Mouse (Mus musculus) stomach, embryonic 16.5 days (tissue): ENCODE measurements around the gene Mob1b. TPM values are rescaled to one million over a fixed set of nuclear protein-coding genes. Genes with fewer than 3 reads are reported as not detected.

Experiments used
- ATAC-seq: fragments of 200-750 bp; cut with Nextera tagmentation; 2 replicates; pipeline ENCODE4 v1.8.0; 2017; ENCODE audit warnings: moderate number of reproducible peaks, moderate TSS enrichment; ENCODE audit not compliant: insufficient read depth, low FRiP score
- H3K27ac ChIP-seq: fragments of 300-500 bp; sonication (generic); 2 replicates; pipeline ENCODE4 v1.5.1; 2014; ENCODE audit warnings: low read length
- H3K27me3 ChIP-seq: fragments of 300-500 bp; sonication (generic); 2 replicates; pipeline ENCODE4 v1.6.1; 2014; ENCODE audit warnings: low read length, control low read depth, mixed read lengths; ENCODE audit not compliant: control insufficient read depth, insufficient read depth
- H3K36me3 ChIP-seq: fragments of 300-500 bp; sonication (generic); 2 replicates; pipeline ENCODE4 v1.6.1; 2014; ENCODE audit warnings: low read length; ENCODE audit not compliant: control insufficient read depth, insufficient read depth
- H3K4me1 ChIP-seq: fragments of 300-500 bp; sonication (generic); 2 replicates; pipeline ENCODE4 v1.6.1; 2014; ENCODE audit warnings: low read length, control low read depth, mixed read lengths; ENCODE audit not compliant: control insufficient read depth, insufficient read depth
- H3K4me2 ChIP-seq: fragments of 300-500 bp; sonication (generic); 2 replicates; pipeline ENCODE4 v1.6.1; 2014; ENCODE audit warnings: low read depth, low read length, mixed read lengths
- H3K4me3 ChIP-seq: fragments of 300-500 bp; sonication (generic); replicated peaks from 2 replicates; pipeline ENCODE4 v1.5.1; 2014; ENCODE audit warnings: mild to moderate bottlenecking, low read length
- H3K9ac ChIP-seq: fragments of 300-500 bp; sonication (generic); 2 replicates; pipeline ENCODE4 v1.6.1; 2014; ENCODE audit warnings: low read length
- H3K9me3 ChIP-seq: fragments of 300-500 bp; sonication (generic); replicated peaks from 2 replicates; pipeline ENCODE4 v1.6.1; 2016; ENCODE audit warnings: low read length, control low read depth; ENCODE audit not compliant: control insufficient read depth
- WGBS: fragments of 180-500 bp; shearing (Covaris S2); extraction: QIAGEN DNeasy Blood & Tissue Kit; methylation state at CpG from one replicate; pipeline ENCODE4 v1.1.7; 2014; 5-methylcytosine and 5-hydroxymethylcytosine counted together
- polyA plus RNA-seq: library from polyadenylated mRNA; unstranded; fragments of >200 nt; fragmentation: Nextera tagmentation; extraction: Ambion mirVana; gene quantifications from 2 replicates; pipeline ENCODE4 v1.2.1, GENCODE M21; 2015

Mob1b gene
- polyA plus RNA-seq, 1 experiment from 2014 or later, result 15.2 TPM

GRCm38 (mm10) chr5:88790675-88791074 is 70.0 kb downstream of the Mob1b start:
- H3K27me3 ChIP-seq, result no peaks in the 10 kb centered on the region
- no peak overlapping the region; the same call in 1 of the 2 replicates for H3K4me2 ChIP-seq
- no peaks in the 10 kb centered on the region for H3K36me3 ChIP-seq
- no peak overlapping the region for H3K9ac ChIP-seq
- H3K27ac ChIP-seq, result no peak overlapping the region
- no peaks in the 10 kb centered on the region for H3K9me3 ChIP-seq
- H3K4me1 ChIP-seq, result no peaks in the 10 kb centered on the region
- no peak for ATAC-seq
- WGBS, result 36% methylated on average over 9 of the region's 9 CpGs
- H3K4me3 ChIP-seq, result no peak overlapping the region

GRCm38 (mm10) chr5:88791256-88792245 is 70.9 kb downstream of the Mob1b start:
- Histone ChIP-seq H3K27ac (no peak overlapping the region), H3K4me3 (no peak overlapping the region), H3K27me3 (no peaks in the 10 kb centered on the region), H3K4me1 (no peaks in the 10 kb centered on the region), H3K4me2 (no peak overlapping the region), H3K9ac (no peak overlapping the region), H3K9me3 (no peaks in the 10 kb centered on the region), H3K36me3 (no peaks in the 10 kb centered on the region)
- ATAC-seq, result 0 out of 2 replicates have a peak, but pooled peaks have one; percentile 25
- WGBS, result 39% methylated on average over 10 of the region's 10 CpGs

- H3K27me3 ChIP-seq, result no peaks in the 10 kb centered on the region
- H3K4me3 ChIP-seq, result no peak overlapping the region
- H3K9ac ChIP-seq, result no peak overlapping the region
- H3K4me2 ChIP-seq, result no peak overlapping the region
- no peak overlapping the region for H3K27ac ChIP-seq
- no peak for ATAC-seq
- no peaks in the 10 kb centered on the region for H3K9me3 ChIP-seq
- H3K4me1 ChIP-seq, result no peaks in the 10 kb centered on the region
- H3K36me3 ChIP-seq, result no peaks in the 10 kb centered on the region
- WGBS, result 88% methylated on average over 3 of the region's 3 CpGs
These were observed 73.0 kb downstream of the Mob1b start for GRCm38 (mm10) chr5:88793676-88794075.

- ATAC-seq, result no peak
- H3K4me3 ChIP-seq, result no peak overlapping the region
- no peak overlapping the region for H3K4me2 ChIP-seq
These were observed 75.4 kb downstream of the Mob1b start for GRCm38 (mm10) chr5:88795910-88796584.

GRCm38 (mm10) chr5:88796588-88796987 is 75.9 kb downstream of the Mob1b start:
- Histone ChIP-seq H3K4me3 (no peak overlapping the region), H3K27ac (no peak overlapping the region), H3K4me2 (no peak overlapping the region), H3K4me1 (no peaks in the 10 kb centered on the region), H3K36me3 (no peaks in the 10 kb centered on the region), H3K27me3 (no peaks in the 10 kb centered on the region), H3K9me3 (no peaks in the 10 kb centered on the region), H3K9ac (no peak overlapping the region)
- no peak for ATAC-seq
- 34% methylated on average over 11 of the region's 11 CpGs for WGBS

More at GRCm38 (mm10) chr5:88795910-88796584, 75.4 kb downstream of the Mob1b start:
- Histone ChIP-seq H3K4me1 (no peaks in the 10 kb centered on the region), H3K9me3 (no peaks in the 10 kb centered on the region), H3K27me3 (no peaks in the 10 kb centered on the region), H3K9ac (no peak overlapping the region), H3K36me3 (no peaks in the 10 kb centered on the region), H3K27ac (no peak overlapping the region)
- WGBS, result 38% methylated on average over 9 of the region's 9 CpGs

GRCm38 (mm10) chr5:88797121-88797520 is 76.5 kb downstream of the Mob1b start:
- WGBS, result 62% methylated on average over 6 of the region's 6 CpGs
- H3K4me2 ChIP-seq, result no peak overlapping the region
- no peak overlapping the region for H3K27ac ChIP-seq
- H3K27me3 ChIP-seq, result no peaks in the 10 kb centered on the region
- no peaks in the 10 kb centered on the region for H3K36me3 ChIP-seq
- no peak for ATAC-seq
- no peaks in the 10 kb centered on the region for H3K4me1 ChIP-seq
- H3K9ac ChIP-seq, result no peak overlapping the region
- H3K4me3 ChIP-seq, result no peak overlapping the region
- H3K9me3 ChIP-seq, result no peaks in the 10 kb centered on the region

- WGBS, result 63% methylated on average over 4 of the region's 4 CpGs
- H3K9ac ChIP-seq, result no peak overlapping the region
These were observed 85.0 kb downstream of the Mob1b start for GRCm38 (mm10) chr5:88805616-88806015.

GRCm38 (mm10) chr5:88806278-88806677 is 85.6 kb downstream of the Mob1b start:
- H3K9ac ChIP-seq, result no peak overlapping the region
- ATAC-seq, result no peak
- H3K27ac ChIP-seq, result no peak overlapping the region
- no peaks in the 10 kb centered on the region for H3K9me3 ChIP-seq
- no peaks in the 10 kb centered on the region for H3K36me3 ChIP-seq
- no peaks in the 10 kb centered on the region for H3K4me1 ChIP-seq
- WGBS, result 13% methylated on average over 5 of the region's 5 CpGs
- no peaks in the 10 kb centered on the region for H3K27me3 ChIP-seq
- H3K4me2 ChIP-seq, result no peak overlapping the region
- no peak overlapping the region for H3K4me3 ChIP-seq

More at GRCm38 (mm10) chr5:88805616-88806015, 85.0 kb downstream of the Mob1b start:
- ATAC-seq, result no peak
- H3K4me2 ChIP-seq, result no peak overlapping the region
- H3K27ac ChIP-seq, result no peak overlapping the region
- no peaks in the 10 kb centered on the region for H3K9me3 ChIP-seq
- no peaks in the 10 kb centered on the region for H3K27me3 ChIP-seq
- H3K36me3 ChIP-seq, result no peaks in the 10 kb centered on the region
- H3K4me3 ChIP-seq, result no peak overlapping the region
- H3K4me1 ChIP-seq, result no peaks in the 10 kb centered on the region

GRCm38 (mm10) chr5:88807342-88807741 is 86.7 kb downstream of the Mob1b start:
- Histone ChIP-seq H3K27me3 (no peaks in the 10 kb centered on the region), H3K9ac (no peak overlapping the region), H3K9me3 (no peaks in the 10 kb centered on the region), H3K4me1 (no peaks in the 10 kb centered on the region), H3K4me2 (no peak overlapping the region), H3K27ac (no peak overlapping the region), H3K4me3 (no peak overlapping the region), H3K36me3 (no peaks in the 10 kb centered on the region)
- ATAC-seq, result no peak
- WGBS, result 34% methylated on average over 9 of the region's 9 CpGs
